Comparison of ENCODE assay signal across 9 mouse cellular contexts in genomic region chr7:74524188-74524971, GRCm38 (mm10). TPM values are rescaled to one million over a fixed set of nuclear protein-coding genes. Genes with fewer than 3 reads are reported as not detected.
DNase-seq lines count a peak whose midpoint lies in the region; ATAC-seq and TF ChIP-seq lines count a peak whose summit lies in the region.
"Had no signal": no experiment of that assay in that cellular context is flagged by ENCODE, and none has a peak within 500 bp of the region (broad histone marks: within the 10 kb centered on the region; RNA-seq: fewer than 3 reads in every experiment).

No protein-coding gene starts in this region.

- H3K79me2 ChIP-seq in CH12.LX (replicated peaks; ENCODE audit: control insufficient read depth, extremely low read depth, insufficient read depth, poor library complexity, severe bottlenecking) = no peaks in the 10 kb centered on the region

- no peak overlapping the region for H3K4me3 ChIP-seq in CH12.LX (replicated peaks in 1 of 3; ENCODE audit: low read depth in 2 of 3, low read length in 2 of 3, poor library complexity in 1 of 3)
- no peak overlapping the region for H3K4me3 ChIP-seq in heart, embryonic 12.5 days
- no peak overlapping the region for H3K4me3 ChIP-seq in lung, embryonic 16.5 days (ENCODE audit: low read length)
- H3K4me3 ChIP-seq: limb, embryonic 10.5 days; midbrain, embryonic 13.5 days had no signal

- WGBS in heart, embryonic 12.5 days = 61% methylated on average over 8 of the region's 8 CpGs
- WGBS in lung, embryonic 16.5 days = 75% methylated on average over 8 of the region's 8 CpGs

- no peak overlapping the region for H3K4me2 ChIP-seq in CH12.LX (ENCODE audit: insufficient read depth, low read depth, poor library complexity, severe bottlenecking)
- no peak overlapping the region for H3K4me2 ChIP-seq in heart, embryonic 12.5 days
- H3K4me2 ChIP-seq in lung, embryonic 16.5 days (ENCODE audit: low read depth, low read length) = no peak overlapping the region
- H3K4me2 ChIP-seq: midbrain, embryonic 13.5 days had no signal

- no peak for TF ChIP-seq CTCF in CH12.LX (conservative IDR thresholded peaks at IDR 0.05 in 1 of 2, IDR thresholded peaks at IDR 0.05 in 1 of 2; ENCODE audit: low read depth in 2 of 2, low read length in 2 of 2)

- H3K27me3 ChIP-seq in CH12.LX (replicated peaks) = no peaks in the 10 kb centered on the region
- H3K27me3 ChIP-seq in heart, embryonic 12.5 days (replicated peaks) = no peaks in the 10 kb centered on the region
- H3K27me3 ChIP-seq in lung, embryonic 16.5 days (ENCODE audit: control insufficient read depth, insufficient read depth, low read depth, low read length) = no peaks in the 10 kb centered on the region

- intact Hi-C loops in left cerebral cortex, postnatal 4 days (cut with DNase I) = no loop called here

- H3K36me3 ChIP-seq in CH12.LX (replicated peaks in 1 of 2; ENCODE audit: control insufficient read depth in 1 of 2, insufficient read depth in 1 of 2, low read length in 1 of 2) = no peaks in the 10 kb centered on the region
- H3K36me3 ChIP-seq in heart, embryonic 12.5 days = no peaks in the 10 kb centered on the region
- no peaks in the 10 kb centered on the region for H3K36me3 ChIP-seq in lung, embryonic 16.5 days (ENCODE audit: control insufficient read depth, insufficient read depth, low read length)
- H3K36me3 ChIP-seq: limb, embryonic 10.5 days; midbrain, embryonic 13.5 days had no signal

- TF ChIP-seq RAD21 in CH12.LX (IDR thresholded peaks at IDR 0.05; ENCODE audit: low read depth, low read length) = no peak

- peak; percentile 47; the same call in 1 of the 2 replicates for ATAC-seq in heart, embryonic 12.5 days (ENCODE audit: insufficient number of reproducible peaks, low FRiP score)
- ATAC-seq in lung, embryonic 16.5 days (ENCODE audit: low read depth) = 0 out of 2 replicates have a peak, but pooled peaks have one; percentile 26
- ATAC-seq: midbrain, embryonic 13.5 days had no signal

- H3K4me1 ChIP-seq in CH12.LX (ENCODE audit: control insufficient read depth in 1 of 2, insufficient read depth in 2 of 2) = peaks cover 0 to 26% of the 10 kb centered on the region in 2 experiments; a peak in 2 of 4 replicates
- H3K4me1 ChIP-seq in heart, embryonic 12.5 days (replicated peaks) = peaks cover 60% of the 10 kb centered on the region
- H3K4me1 ChIP-seq in lung, embryonic 16.5 days (replicated peaks; ENCODE audit: control insufficient read depth, insufficient read depth, low read length) = peaks cover 13% of the 10 kb centered on the region

- peak; percentile 51 for DNase-seq in 3T3-L1 (ENCODE audit: low read depth, low spot score)
- peak; percentile 7 for DNase-seq in CH12.LX (ENCODE audit: extremely low read depth)
- DNase-seq in left cerebral cortex, postnatal 4 days = no peak
- DNase-seq in neural tube, embryonic 10.5 days (ENCODE audit: extremely low spot score, low spot score) = no peak
- no peak for DNase-seq in left cerebral cortex, adult 8-10 months (ENCODE audit: low spot score in 2 of 2)

- dilution Hi-C loops in CH12.LX (cut with MboI; ENCODE audit: extremely low pct_ligation_motif_present, extremely low pct_unique_long_range_greater_than_20kb, low sequenced_read_pairs) = no loop called here

- in situ Hi-C loops in CH12.LX (cut with MboI; ENCODE audit: low pct_ligation_motif_present, low pct_unique_long_range_greater_than_20kb, low sequenced_read_pairs) = no loop called here

- no peak overlapping the region for H3K9ac ChIP-seq in CH12.LX (ENCODE audit: insufficient read depth, low read depth)
- no peak overlapping the region for H3K9ac ChIP-seq in heart, embryonic 12.5 days
- no peak overlapping the region for H3K9ac ChIP-seq in lung, embryonic 16.5 days (ENCODE audit: low read length)
- H3K9ac ChIP-seq: midbrain, embryonic 13.5 days had no signal

- H3K27ac ChIP-seq in CH12.LX (ENCODE audit: insufficient read depth, low read depth) = no peak overlapping the region
- H3K27ac ChIP-seq in heart, embryonic 12.5 days (ENCODE audit: poor library complexity, severe bottlenecking) = peak overlapping the region; percentile 26; the same call in 1 of the 2 replicates
- H3K27ac ChIP-seq in lung, embryonic 16.5 days (ENCODE audit: low read length) = no peak overlapping the region
- H3K27ac ChIP-seq: limb, embryonic 10.5 days; midbrain, embryonic 13.5 days had no signal

- TF ChIP-seq EP300 in CH12.LX (IDR thresholded peaks at IDR 0.05; ENCODE audit: low read length) = no peak

- H3K9me3 ChIP-seq in CH12.LX (replicated peaks; ENCODE audit: low read length) = peaks cover 40% of the 10 kb centered on the region
- no peaks in the 10 kb centered on the region for H3K9me3 ChIP-seq in heart, embryonic 12.5 days (replicated peaks)
- no peaks in the 10 kb centered on the region for H3K9me3 ChIP-seq in lung, embryonic 16.5 days (ENCODE audit: control insufficient read depth, low read length)
- H3K9me3 ChIP-seq: limb, embryonic 10.5 days; midbrain, embryonic 13.5 days had no signal

- no peak for TF ChIP-seq POLR2A in CH12.LX (IDR thresholded peaks at IDR 0.05; ENCODE audit: low read depth, low read length)

TF ChIP-seq in CH12.LX, 34 proteins besides CTCF, POLR2A, EP300 and RAD21:
- 0 out of 2 replicates have a peak, but pooled peaks have one; percentile 8 for TF ChIP-seq ETS1 (conservative IDR thresholded peaks at IDR 0.05; ENCODE audit: low read depth, low read length)
- TF ChIP-seq TBP (conservative IDR thresholded peaks at IDR 0.05; ENCODE audit: low read depth, low read length) = no peak
TF ChIP-seq in CH12.LX: peak in this region for 1.

RNA-seq across cellular contexts. Expression of gene Slco3a1, which starts 30.2 kb away (rescaled TPM):
- 0.04 TPM in 2 replicates for total RNA-seq in CH12.LX (2012; rRNA removed)
- 0.35 TPM in 1 of 2 replicates, not detected in the other for total RNA-seq in CH12.LX (2014; rRNA removed)
- polyA plus RNA-seq in CH12.LX (2012; ENCODE audit: insufficient read length, low read depth) = not detected in 2 replicates
- polyA plus RNA-seq in heart, embryonic 12.5 days (2016; fragmentation: Nextera tagmentation; extraction: Ambion mirVana) = 29.8 and 33.6 TPM in 2 replicates
- 9.7 and 11.3 TPM in 2 replicates for polyA plus RNA-seq in lung, embryonic 16.5 days (2015; fragmentation: Nextera tagmentation; extraction: Ambion mirVana)
- 10 to 100 TPM; 75.0 to 77.0 TPM for total RNA-seq in left cerebral cortex, postnatal 4 days (2021)
- 10 to 100 TPM; 44.2 to 47.3 (median 44.9) TPM for total RNA-seq in left cerebral cortex, adult 8-10 months (2022)

Comparison
In these comparisons a context has a peak if more than half of its experiments do, and no peak if none do; other contexts are left out.
1. DNase-seq: peak in 3T3-L1 (single experiment) and CH12.LX (single experiment); none in left cerebral cortex, postnatal 4 days (single experiment), neural tube, embryonic 10.5 days (single experiment) and left cerebral cortex, adult 8-10 months (0 of 2).
2. RNA of gene Slco3a1, which starts 30.2 kb away (total RNA-seq): 75.0 to 77.0 TPM in left cerebral cortex, postnatal 4 days and 44.2 to 47.3 TPM in left cerebral cortex, adult 8-10 months; 0.04 to 0.35 TPM in CH12.LX; every median in the first group is over 10 times any median in the second.